Mouse (Mus musculus): ENCODE measurements at regions not wholly inside any gene's neighbourhood (a gene's known extent, or its start where the extent isn't known, plus 50 kb on each side); places are given as distances from the start of the nearest gene placed in this dataset.
"Not testable (repeated sequence)": the region's sequence is repeated elsewhere in the genome, so short reads cannot be mapped to it uniquely, and the experiment has no call there.

GRCm38 (mm10) chr13:73041233-73042040 lies 218.8 kb upstream of the Irx4 start:
- ATAC-seq, result no peak

- ATAC-seq, result no peak
Observed at GRCm38 (mm10) chr13:73069840-73070530, 190.3 kb upstream of the Irx4 start.

- no peak for ATAC-seq
Observed at GRCm38 (mm10) chr13:73070531-73070908, 189.8 kb upstream of the Irx4 start.

- ATAC-seq, result no peak
Observed at GRCm38 (mm10) chr13:73071032-73071431, 189.2 kb upstream of the Irx4 start.

GRCm38 (mm10) chr13:73071854-73072852 lies 188.1 kb upstream of the Irx4 start:
- ATAC-seq, result no peak

- no peak for ATAC-seq
Observed at GRCm38 (mm10) chr13:73077866-73078430, 182.3 kb upstream of the Irx4 start.

- ATAC-seq, result not testable (repeated sequence)
Observed at GRCm38 (mm10) chr13:73087815-73088214, 172.5 kb upstream of the Irx4 start.

GRCm38 (mm10) chr13:73091886-73092285 lies 168.4 kb upstream of the Irx4 start:
- ATAC-seq, result no peak

- no peak for ATAC-seq
Observed at GRCm38 (mm10) chr13:73097502-73097901, 162.8 kb upstream of the Irx4 start.

GRCm38 (mm10) chr13:73099407-73099806 lies 160.9 kb upstream of the Irx4 start:
- no peak for ATAC-seq

- ATAC-seq, result no peak
Observed at GRCm38 (mm10) chr13:73107250-73107993, 152.9 kb upstream of the Irx4 start.

- ATAC-seq, result no peak
Observed at GRCm38 (mm10) chr13:73116822-73117632, 143.3 kb upstream of the Irx4 start.

- no peak for ATAC-seq
Observed at GRCm38 (mm10) chr13:73117633-73118076, 142.6 kb upstream of the Irx4 start.

- ATAC-seq, result no peak
Observed at GRCm38 (mm10) chr13:73122945-73123344, 137.3 kb upstream of the Irx4 start.

- ATAC-seq, result no peak
Observed at GRCm38 (mm10) chr13:73131270-73131669, 129.0 kb upstream of the Irx4 start.

GRCm38 (mm10) chr13:73132746-73133145 lies 127.5 kb upstream of the Irx4 start:
- no peak for ATAC-seq

- no peak for ATAC-seq
Observed at GRCm38 (mm10) chr13:73134929-73135328, 125.3 kb upstream of the Irx4 start.

GRCm38 (mm10) chr13:73141302-73141701 lies 119.0 kb upstream of the Irx4 start:
- no peak for ATAC-seq

- ATAC-seq, result no peak
Observed at GRCm38 (mm10) chr13:73158016-73158415, 102.3 kb upstream of the Irx4 start.

- no peak for ATAC-seq
Observed at GRCm38 (mm10) chr13:73159454-73159853, 100.8 kb upstream of the Irx4 start.

GRCm38 (mm10) chr13:73159865-73160264 lies 100.4 kb upstream of the Irx4 start:
- no peak for ATAC-seq

All from activated CD4-positive, CD25-positive, alpha-beta regulatory T cell, adult 4 months (primary cell).